Mouse (Mus musculus) kidney, adult 2 months (tissue): ENCODE measurements around the gene Gm9767. TPM values are rescaled to one million over a fixed set of nuclear protein-coding genes. Genes with fewer than 3 reads are reported as not detected.

Experiments
- DNase-seq: peaks from one replicate; pipeline ENCODE4 v3.0.0; 2021
- H3K27ac ChIP-seq: fragments of 200-500 bp; 2 replicates; pipeline ENCODE4 v1.5.1; 2012; ENCODE audit warnings: low read depth, low read length, control low read depth, inconsistent platforms; ENCODE audit not compliant: insufficient read depth
- H3K27me3 ChIP-seq: fragments of 200-500 bp; replicated peaks from 2 replicates; pipeline ENCODE4 v1.6.1; 2012; ENCODE audit warnings: mild to moderate bottlenecking, moderate library complexity, low read length, inconsistent platforms; ENCODE audit not compliant: control insufficient read depth, insufficient read depth
- H3K36me3 ChIP-seq: fragments of 200-500 bp; 2 replicates; pipeline ENCODE4 v1.6.1; 2012; ENCODE audit warnings: mild to moderate bottlenecking, moderate library complexity, low read length, inconsistent platforms; ENCODE audit not compliant: control insufficient read depth, insufficient read depth
- H3K4me1 ChIP-seq: fragments of 200-500 bp; 2 replicates; pipeline ENCODE4 v1.6.1; 2011; ENCODE audit warnings: low read length; ENCODE audit not compliant: control insufficient read depth, insufficient read depth
- H3K4me3 ChIP-seq: fragments of 200-500 bp; 2 replicates; pipeline ENCODE4 v1.5.1; 2011; ENCODE audit warnings: mild to moderate bottlenecking, low read depth, low read length, control low read depth; ENCODE audit not compliant: insufficient read depth
- CTCF ChIP-seq: fragments of 200-500 bp; conservative IDR thresholded peaks from 2 replicates; pipeline ENCODE4 v1.5.1; 2011; ENCODE audit warnings: low read depth, mild to moderate bottlenecking, control low read depth, low read length, moderate library complexity, mixed read lengths; ENCODE audit not compliant: insufficient read depth, insufficient read length
- POLR2A ChIP-seq: fragments of 200-500 bp; IDR thresholded peaks from one replicate; pipeline ENCODE4 v1.6.1; 2011; ENCODE audit warnings: low read depth, low read length, control low read depth
- WGBS: fragments of 180-500 bp; shearing (Covaris S2); methylation state at CpG from one replicate; pipeline ENCODE4 v1.1.7; 2018; 5-methylcytosine and 5-hydroxymethylcytosine counted together
- polyA plus RNA-seq: library from polyadenylated mRNA; depleted of rRNA; stranded (reverse); fragments of >200 nt; gene quantifications from 2 replicates; pipeline ENCODE4 v1.2.3, GENCODE M21; 2012; rRNA removed

Gm9767 gene
- polyA plus RNA-seq, 1 experiment: not detected

DNA sequence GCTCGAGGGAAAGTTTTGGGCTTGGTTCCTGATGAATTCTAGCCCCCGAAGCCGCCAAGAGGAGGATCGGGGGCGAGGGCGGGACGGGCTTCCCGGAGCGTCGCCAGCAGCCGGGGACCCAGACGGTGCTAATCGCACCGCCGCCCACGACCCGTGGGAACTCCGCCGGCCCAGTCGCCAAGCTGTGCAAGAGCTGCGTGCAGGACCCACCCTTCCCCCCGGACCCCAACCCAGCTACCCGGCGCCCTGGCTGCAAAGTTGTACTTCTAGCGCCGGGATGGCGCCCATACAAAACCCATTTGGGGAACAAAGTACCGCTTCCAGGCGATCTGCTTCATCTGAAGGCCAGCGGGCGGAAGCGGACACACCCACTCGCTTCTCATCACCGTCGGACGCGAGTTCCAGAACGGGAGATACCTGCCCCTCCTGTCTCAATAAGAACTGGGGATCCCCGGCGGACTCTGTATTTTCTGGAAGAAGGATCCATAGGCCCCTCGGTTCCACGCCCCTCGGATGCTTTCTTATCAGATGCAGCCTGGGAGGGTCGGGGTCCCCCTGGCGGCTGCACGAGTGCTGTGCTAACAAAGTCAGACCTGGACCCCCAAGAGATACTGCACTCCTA lies 577 bp downstream of the Gm9767 start, which contains the start of gene Tmem200a:
Tmem200a (minus strand) TSS at position 532 of the 622 bp plus-strand sequence.
- Histone ChIP-seq H3K36me3 (no peaks in the 10 kb centered on the region), H3K27ac (no peak within 1 kb of the TSS), H3K4me3 (peak within 1 kb of the TSS; percentile 9; the same call in 1 of the 2 replicates), H3K27me3 (peaks cover 2% of the 10 kb centered on the region; the same call in 1 of the 2 replicates), H3K4me1 (no peaks in the 10 kb centered on the region)
- peak; percentile 18; the same call in 1 of the 2 replicates for TF ChIP-seq CTCF
- no peak for TF ChIP-seq POLR2A
- DNase-seq: peak; percentile 7
- WGBS: under 1% methylated on average over 46 of the region's 46 CpGs

DNA sequence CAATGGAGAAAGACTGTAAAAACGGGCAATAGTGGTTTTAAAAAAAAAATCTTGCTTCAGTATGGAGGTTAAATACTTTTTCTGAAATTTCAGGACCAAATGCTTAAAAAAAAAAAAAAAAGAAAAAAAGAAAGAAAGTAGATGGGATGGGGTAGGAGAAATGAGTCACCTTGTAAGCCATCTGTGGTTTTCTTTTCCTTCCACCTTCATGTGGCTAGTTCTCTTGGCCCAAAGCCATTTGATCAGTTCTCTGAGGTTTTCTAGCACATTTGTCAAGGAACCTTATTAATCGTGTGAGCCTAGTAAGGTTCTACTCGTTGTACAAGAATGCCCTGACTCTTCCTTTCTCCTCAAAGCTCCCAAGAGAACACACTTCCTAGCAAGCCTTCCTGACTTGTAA lies 1.6 kb downstream of the Gm9767 start:
- peaks cover 2% of the 10 kb centered on the region; the same call in 1 of the 2 replicates for H3K27me3 ChIP-seq
- H3K36me3 ChIP-seq: no peaks in the 10 kb centered on the region
- H3K4me3 ChIP-seq: no peak overlapping the region
- WGBS: 65% methylated on average over 3 of the region's 3 CpGs
- no peak for DNase-seq
- no peaks in the 10 kb centered on the region for H3K4me1 ChIP-seq
- H3K27ac ChIP-seq: no peak overlapping the region
- no peak for TF ChIP-seq CTCF
- no peak for TF ChIP-seq POLR2A

DNA sequence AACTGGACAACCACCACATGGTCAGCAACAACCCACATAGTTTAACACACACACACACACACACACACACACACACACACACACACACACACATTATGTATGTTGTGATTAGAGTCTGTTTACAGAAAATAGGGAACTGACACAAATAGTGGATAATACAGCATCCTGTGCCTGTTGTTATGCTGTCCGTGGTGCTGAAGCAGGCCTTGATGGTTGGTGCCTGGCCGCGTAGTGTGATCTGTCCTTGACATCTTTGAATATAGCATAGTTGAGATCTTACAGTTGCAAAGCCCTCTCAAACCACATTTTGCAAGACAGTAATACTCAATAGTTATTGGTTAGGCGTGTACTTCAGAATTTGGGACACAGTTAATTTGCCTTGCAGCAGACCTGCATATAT lies 4.0 kb downstream of the Gm9767 start:
- DNase-seq: no peak
- no peaks in the 10 kb centered on the region for H3K4me1 ChIP-seq
- no peak overlapping the region for H3K27ac ChIP-seq
- H3K27me3 ChIP-seq: peaks cover 2% of the 10 kb centered on the region; the same call in 1 of the 2 replicates
- H3K36me3 ChIP-seq: no peaks in the 10 kb centered on the region
- 62% methylated on average over 4 of the region's 4 CpGs for WGBS
- no peak for TF ChIP-seq POLR2A
- no peak for TF ChIP-seq CTCF
- no peak overlapping the region for H3K4me3 ChIP-seq

DNA sequence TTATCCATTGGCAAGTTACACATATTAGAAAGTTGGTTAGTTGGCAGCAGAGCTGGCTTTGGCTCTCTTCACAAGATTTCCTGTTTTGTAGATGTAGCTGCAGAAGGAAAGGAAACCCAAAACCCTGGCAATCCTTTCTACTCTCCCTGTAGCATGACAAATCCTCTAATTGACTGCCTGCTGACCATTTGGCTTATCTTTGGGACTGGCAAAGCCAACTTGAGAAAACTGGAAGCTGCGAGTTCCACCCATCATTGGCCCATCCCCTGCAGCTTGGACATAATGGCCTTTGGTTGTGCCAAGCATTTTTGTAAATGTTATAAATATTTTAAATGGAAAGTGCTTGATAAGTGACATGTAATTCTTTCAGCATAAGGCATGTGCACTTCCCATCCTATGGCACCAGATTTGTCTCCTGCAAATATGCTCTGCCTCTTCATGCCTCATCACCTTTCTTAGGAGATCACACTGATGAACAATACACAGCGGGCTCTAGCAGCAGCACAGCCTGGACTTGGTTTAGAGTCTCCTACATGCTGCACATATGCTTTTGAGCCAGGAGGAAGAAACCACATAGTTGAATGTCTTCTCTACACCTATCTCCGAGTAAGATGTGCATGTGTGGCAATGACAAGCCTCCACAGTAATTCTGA lies 25.4 kb downstream of the Gm9767 start:
- H3K27ac ChIP-seq: no peak overlapping the region
- no peaks in the 10 kb centered on the region for H3K4me1 ChIP-seq
- H3K27me3 ChIP-seq: no peaks in the 10 kb centered on the region
- H3K36me3 ChIP-seq: no peaks in the 10 kb centered on the region
- H3K4me3 ChIP-seq: no peak overlapping the region
- WGBS: 76% methylated on average over 3 of the region's 3 CpGs
- TF ChIP-seq CTCF: no peak
- no peak for TF ChIP-seq POLR2A
- DNase-seq: no peak

DNA sequence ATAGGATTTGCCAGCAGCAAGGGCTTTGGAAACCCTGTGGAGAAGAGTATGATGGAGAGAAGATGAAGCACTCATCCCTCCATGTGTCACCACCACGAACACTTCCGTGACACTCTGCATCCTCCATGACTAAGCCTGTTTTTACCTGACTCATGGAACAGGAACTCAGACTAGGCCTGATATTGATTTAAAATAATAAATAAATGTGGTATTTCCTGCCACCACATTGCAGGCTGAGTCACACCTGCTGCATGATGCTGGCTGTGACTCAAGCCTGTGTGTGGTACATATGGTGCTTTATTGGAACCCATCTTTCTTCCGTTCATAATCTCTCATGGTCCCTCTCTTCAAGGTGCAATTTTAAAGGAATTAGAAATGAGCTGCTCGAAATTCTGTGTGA lies 36.4 kb downstream of the Gm9767 start:
- Histone ChIP-seq H3K27me3 (no peaks in the 10 kb centered on the region), H3K4me1 (no peaks in the 10 kb centered on the region), H3K4me3 (no peak overlapping the region), H3K27ac (no peak overlapping the region), H3K36me3 (no peaks in the 10 kb centered on the region)
- DNase-seq: no peak
- TF ChIP-seq CTCF: no peak
- no peak for TF ChIP-seq POLR2A
- WGBS: 85% methylated on average over 4 of the region's 4 CpGs

DNA sequence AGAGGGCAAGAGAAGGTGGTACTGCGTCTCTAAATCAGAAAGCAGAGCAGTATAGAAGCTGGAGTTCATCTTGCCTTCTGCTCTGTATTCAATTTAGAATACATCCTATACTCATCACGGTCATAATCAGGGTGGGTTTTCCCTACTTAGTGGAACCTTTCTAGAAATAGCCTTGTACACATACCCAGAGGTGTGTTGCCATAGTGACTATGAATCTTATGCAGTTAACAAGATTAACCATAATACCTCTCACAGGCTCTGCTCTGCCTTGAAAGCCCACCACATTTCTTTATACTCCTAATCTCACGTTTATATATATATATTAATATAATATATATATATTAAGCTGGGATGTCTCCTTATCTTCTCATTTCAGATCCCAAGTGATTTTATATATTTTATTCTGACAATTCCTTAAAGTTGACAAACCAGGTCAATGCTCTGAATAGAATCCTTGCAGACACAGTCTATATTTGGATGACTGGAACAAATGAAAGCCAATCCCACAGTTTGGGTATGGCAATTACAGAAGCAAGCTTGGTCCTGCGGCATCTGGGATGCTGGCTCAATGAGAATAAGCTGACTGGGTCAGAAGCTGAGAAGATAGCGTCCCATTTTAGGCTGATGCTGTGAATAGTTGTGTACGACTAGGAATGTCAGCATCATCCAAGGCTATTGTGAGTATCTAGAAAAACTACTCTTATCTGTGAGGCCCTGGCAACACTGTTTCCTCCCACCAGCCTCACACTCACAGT lies 41.2 kb downstream of the Gm9767 start:
- 89% methylated on average over 6 of the region's 6 CpGs for WGBS
- no peak for TF ChIP-seq CTCF
- no peak for TF ChIP-seq POLR2A
- no peak overlapping the region for H3K4me3 ChIP-seq
- no peak for DNase-seq
- H3K36me3 ChIP-seq: no peaks in the 10 kb centered on the region
- no peak overlapping the region for H3K27ac ChIP-seq
- H3K4me1 ChIP-seq: no peaks in the 10 kb centered on the region
- H3K27me3 ChIP-seq: no peaks in the 10 kb centered on the region

DNA sequence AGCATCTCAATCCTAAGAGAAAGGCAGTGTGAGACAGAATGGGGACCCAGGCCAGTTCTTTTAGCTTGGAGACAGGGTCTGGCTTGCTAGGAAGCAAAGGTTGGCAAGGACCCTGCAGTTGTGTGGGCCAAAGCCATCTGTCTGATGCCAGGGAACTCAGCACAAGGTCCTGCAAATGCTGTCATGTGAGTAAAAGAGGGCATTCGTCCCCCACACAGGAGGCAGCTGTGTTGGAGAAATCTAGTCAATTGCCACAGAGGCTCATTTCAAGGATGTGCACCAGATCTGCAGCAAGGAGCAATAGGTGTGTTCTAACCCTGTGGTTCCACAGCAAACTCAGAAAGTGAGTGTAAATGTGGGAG lies 41.7 kb downstream of the Gm9767 start:
- no peaks in the 10 kb centered on the region for H3K36me3 ChIP-seq
- DNase-seq: no peak
- H3K27me3 ChIP-seq: no peaks in the 10 kb centered on the region
- no peaks in the 10 kb centered on the region for H3K4me1 ChIP-seq
- H3K27ac ChIP-seq: no peak overlapping the region
- H3K4me3 ChIP-seq: no peak overlapping the region
- TF ChIP-seq POLR2A: no peak
- no peak for TF ChIP-seq CTCF
- WGBS: 68% methylated on average over 1 of the region's 1 CpGs

Other genes with a start within 250 kb of the Gm9767 start
- 0.41 and 0.72 TPM in 2 replicates for gene Tmem200a, start 797 bp downstream of the Gm9767 start, polyA plus RNA-seq
- gene Samd3, start 151.5 kb downstream of the Gm9767 start, polyA plus RNA-seq: 0.19 TPM in 1 of 2 replicates, not detected in the other